Mouse (Mus musculus) ES-CJ7 (cell line): Measurements from ENCODE around the gene Tcf7.
A peak's percentile ranks its signal among the peaks of the same experiment; 100 is the strongest.

Experiments
- DNase-seq: peaks from one replicate; pipeline ENCODE4 v3.0.0; 2011; ENCODE audit warnings: low read depth, low spot score

The Tcf7 gene

DNA sequence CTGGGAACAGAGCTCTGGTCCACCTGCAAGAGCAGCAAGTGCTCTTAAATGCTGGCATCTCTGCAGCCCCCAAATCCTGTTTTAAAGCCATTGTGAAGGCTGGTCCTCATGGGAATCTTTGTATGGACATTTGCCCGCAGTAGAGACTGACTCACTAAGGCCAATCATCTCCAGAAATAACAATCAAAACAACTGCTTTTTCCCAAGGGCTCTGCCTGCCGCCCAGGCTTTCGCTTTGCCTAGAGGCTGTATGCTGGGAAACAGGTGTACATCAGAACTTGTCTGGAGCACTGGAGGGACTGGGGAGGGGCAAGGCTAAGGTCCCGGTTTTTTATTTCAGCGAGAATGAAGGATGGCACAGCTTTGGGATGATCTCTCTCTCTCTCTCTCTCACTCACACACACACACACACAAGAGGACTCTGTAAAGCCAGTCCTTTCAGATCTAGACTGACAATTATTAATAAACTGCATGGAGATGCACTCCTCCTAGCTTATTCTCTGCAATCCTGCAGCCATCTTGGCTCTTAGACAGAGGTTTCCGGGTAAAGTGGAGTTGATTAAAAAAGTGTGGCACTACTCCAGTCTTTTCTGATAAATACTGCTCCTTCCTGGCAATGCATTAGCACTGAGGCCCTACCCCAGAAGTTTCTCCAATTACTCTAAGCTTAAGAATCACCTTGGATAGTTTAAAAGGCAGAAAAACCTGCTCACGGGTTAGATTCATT, 53.9 kb downstream of the Tcf7 start:
- DNase-seq, result no peak

DNA sequence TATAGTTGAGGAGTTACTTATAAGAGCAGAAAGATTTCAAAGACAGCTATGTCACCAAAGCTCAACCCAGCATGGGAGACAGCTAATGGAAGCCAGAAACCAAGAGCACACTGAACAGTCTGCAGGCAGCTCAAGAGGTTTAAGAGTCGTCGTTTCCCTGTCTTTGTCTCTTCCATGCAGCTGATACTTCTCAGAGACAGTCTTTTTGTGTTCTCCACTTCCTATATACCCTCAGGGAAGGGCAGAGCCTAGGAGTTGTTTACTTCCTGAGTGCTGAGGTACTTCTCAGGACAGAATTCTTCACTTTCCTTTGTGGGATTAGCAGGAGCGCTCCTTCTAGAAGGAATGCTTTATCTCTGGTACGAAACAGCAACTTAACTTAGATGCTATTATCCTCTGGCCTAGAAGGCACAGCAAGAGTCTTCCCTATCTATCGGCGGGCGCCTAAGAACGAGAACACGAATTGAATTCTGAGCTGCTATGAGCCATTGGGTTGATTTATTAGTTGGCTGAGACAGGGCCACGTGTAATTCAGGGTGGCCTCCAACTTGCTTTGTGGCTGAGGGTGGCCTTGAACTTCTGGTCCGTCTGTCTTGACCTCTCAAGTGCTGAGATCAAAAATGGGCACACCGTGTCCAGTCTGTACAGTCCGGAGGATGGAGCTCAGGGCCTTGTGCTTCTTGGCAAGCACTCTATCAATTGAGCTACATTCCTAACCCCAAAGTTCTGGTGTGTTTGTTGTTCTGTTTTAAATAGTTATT, 55.2 kb downstream of the Tcf7 start:
- peak; percentile 82 for DNase-seq

DNA sequence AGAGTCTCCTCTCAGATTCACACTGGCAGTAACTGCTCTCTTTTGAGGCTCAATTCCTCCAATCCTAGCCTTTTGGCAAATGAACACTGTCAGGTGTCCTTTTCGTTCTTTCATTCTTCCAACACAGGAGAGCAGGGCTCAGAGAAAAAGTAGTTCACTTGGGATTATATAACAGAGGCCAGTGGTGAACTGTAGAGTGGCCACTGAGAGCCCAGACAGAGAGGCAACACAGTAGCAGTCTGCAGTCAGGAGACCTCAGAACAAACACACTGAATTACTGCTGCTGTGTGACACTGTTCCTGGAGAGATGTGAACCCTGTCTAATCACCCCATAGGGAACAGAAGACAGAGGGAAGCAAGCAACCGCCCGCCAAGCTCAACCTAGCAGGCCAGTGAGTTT, 55.8 kb downstream of the Tcf7 start:
- no peak for DNase-seq

DNA sequence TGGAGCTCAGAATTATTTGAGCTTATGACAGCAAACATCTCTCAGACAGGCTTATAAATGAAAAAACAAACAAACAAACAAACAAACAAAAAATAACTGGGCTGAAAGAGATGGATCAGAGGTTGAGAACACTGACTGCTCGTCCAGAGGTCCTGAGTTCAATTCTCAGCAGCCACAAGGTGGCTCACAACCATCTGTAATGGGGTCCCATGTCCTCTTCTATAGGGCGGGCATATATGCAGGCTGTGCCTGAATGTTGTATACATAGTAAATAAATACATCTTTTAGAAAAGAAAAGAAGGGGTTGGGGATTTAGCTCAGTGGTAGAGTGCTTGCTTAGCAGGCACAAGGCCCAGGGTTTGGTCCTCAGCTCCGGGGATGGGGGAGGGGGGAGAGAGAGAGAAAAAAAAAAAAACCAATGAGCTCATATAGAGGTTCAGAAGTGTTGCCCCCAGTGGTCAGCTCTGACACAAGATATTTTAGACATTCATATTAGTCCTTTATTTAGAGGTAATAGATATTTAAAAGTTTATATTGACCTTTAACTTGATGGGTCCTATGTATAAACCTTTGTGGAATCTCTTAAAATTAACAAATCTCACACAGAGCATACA, 56.7 kb downstream of the Tcf7 start:
- DNase-seq, result no peak

GRCm38 (mm10) chr11:52223968-52224682, 58.7 kb downstream of the Tcf7 start:
- peak; percentile 89 for DNase-seq

DNA sequence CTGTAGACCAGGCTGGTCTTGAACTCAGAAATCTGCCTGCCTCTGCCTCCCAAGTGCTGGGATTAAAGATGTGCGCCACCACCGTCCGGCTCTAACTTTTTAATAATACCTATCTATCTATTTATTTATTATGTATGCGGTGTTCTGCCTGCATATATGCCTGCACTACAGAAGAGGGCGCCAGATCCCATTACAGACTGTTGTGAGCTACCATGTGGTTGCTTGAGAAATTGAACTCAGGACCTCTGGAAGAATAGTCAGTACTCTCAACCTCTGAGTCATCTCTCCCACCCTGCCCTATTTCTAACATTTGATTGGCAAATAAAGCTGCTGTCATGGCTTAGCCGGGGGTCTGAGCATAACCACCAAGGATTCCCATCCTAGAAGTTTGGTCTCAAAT, 59.9 kb downstream of the Tcf7 start:
- peak; percentile 66 for DNase-seq

DNA sequence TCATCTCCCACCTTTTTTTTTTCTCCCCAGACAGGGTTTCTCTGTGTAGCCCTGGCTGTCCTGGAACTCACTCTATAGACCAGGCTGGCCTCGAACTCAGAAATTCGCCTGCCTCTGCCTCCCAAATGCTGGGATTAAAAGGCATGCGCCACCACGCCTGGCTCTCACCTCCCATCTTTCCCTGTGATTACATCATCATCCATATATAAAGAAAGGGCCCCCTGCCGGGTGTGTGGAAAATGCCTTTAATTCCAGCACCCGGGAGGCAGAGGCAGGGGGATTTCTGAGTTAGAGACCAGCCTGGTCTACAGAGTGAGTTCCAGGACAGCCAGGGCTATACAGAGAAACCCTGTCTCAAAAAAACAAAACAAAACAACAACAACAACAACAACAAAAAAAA, 60.9 kb downstream of the Tcf7 start:
- peak; percentile 37 for DNase-seq

DNA sequence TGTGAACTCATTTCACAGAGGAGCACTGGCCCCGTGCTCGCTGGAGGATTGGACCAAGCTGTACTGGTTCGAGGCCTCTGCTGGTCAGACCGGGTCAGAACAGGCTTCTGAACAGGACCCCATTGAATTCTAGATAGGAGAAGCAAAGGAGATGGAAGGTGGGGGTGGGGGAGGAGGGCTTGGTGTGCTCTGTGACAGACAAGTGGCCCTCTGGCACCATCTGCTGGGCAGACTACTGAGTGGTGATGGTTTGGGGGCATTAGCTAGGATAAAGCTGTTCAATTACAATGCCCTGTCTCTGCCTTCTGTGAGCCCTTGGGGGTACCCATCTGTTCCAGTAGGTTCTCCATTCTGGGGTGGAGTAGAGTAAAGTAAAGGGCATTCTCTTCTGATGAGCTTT, 62.5 kb downstream of the Tcf7 start:
- DNase-seq, result peak; percentile 92

GRCm38 (mm10) chr11:52213887-52214286, 68.9 kb downstream of the Tcf7 start, which contains the start of gene Olfr1371:
Gene Olfr1371 (minus strand): TSS chr11:52213987.
- no peak for DNase-seq
